Mouse (Mus musculus) lung, postnatal 10 days (tissue): ENCODE measurements at regions not wholly inside any gene's neighbourhood (a gene's known extent, or its start where the extent isn't known, plus 50 kb on each side); places are given as distances from the start of the nearest gene placed in this dataset.

Experiments used
- DNase-seq: peaks from one replicate; pipeline ENCODE4 v3.0.0; 2021

- DNase-seq, result peak; percentile 4
These were observed 112.7 kb upstream of the Grin3a start for GRCm38 (mm10) chr4:49958275-49958674.

- DNase-seq, result no peak
These were observed 111.3 kb upstream of the Grin3a start for GRCm38 (mm10) chr4:49956855-49957254.

- no peak for DNase-seq
These were observed 100.8 kb upstream of the Grin3a start for GRCm38 (mm10) chr4:49946306-49946705.

- peak; percentile 6 for DNase-seq
These were observed 91.9 kb upstream of the Grin3a start for GRCm38 (mm10) chr4:49937471-49937870.

- peak; percentile 26 for DNase-seq
These were observed 84.1 kb upstream of the Grin3a start for GRCm38 (mm10) chr4:49929636-49930035.

- no peak for DNase-seq
These were observed 81.5 kb upstream of the Grin3a start for GRCm38 (mm10) chr4:49927045-49927444.

GRCm38 (mm10) chr4:49914221-49914620 lies 68.7 kb upstream of the Grin3a start:
- no peak for DNase-seq

- DNase-seq, result no peak
These were observed 68.1 kb upstream of the Grin3a start for GRCm38 (mm10) chr4:49913636-49914035.
